Mouse (Mus musculus) forebrain, embryonic 10.5 days (tissue): ENCODE results near the gene Hist2h4. TPM values are rescaled to one million over a fixed set of nuclear protein-coding genes. Genes with fewer than 3 reads are reported as not detected.

Source experiments
- DNase-seq: peaks from one replicate; pipeline ENCODE4 v3.0.0-alpha.2; 2017; ENCODE audit warnings: low spot score; ENCODE audit errors: extremely low spot score
- H3K27ac ChIP-seq: fragments of 300-500 bp; sonication (generic); 2 replicates; pipeline ENCODE4 v1.5.1; 2016; ENCODE audit warnings: mild to moderate bottlenecking
- H3K27me3 ChIP-seq: fragments of 300-500 bp; sonication (generic); 2 replicates; pipeline ENCODE4 v1.6.1; 2016; ENCODE audit warnings: mild to moderate bottlenecking; ENCODE audit not compliant: poor library complexity, severe bottlenecking
- H3K36me3 ChIP-seq: fragments of 300-500 bp; sonication (generic); replicated peaks from 2 replicates; pipeline ENCODE4 v1.6.1; 2016; ENCODE audit warnings: mild to moderate bottlenecking, moderate library complexity
- H3K4me1 ChIP-seq: fragments of 300-500 bp; sonication (generic); 2 replicates; pipeline ENCODE4 v1.6.1; 2016
- H3K4me3 ChIP-seq: fragments of 300-500 bp; sonication (generic); 2 replicates; pipeline ENCODE4 v1.5.1; 2016; ENCODE audit warnings: mild to moderate bottlenecking, moderate library complexity
- H3K9me3 ChIP-seq: fragments of 300-500 bp; sonication (generic); 2 replicates; pipeline ENCODE4 v1.6.1; 2016; ENCODE audit warnings: mild to moderate bottlenecking, moderate library complexity
- WGBS: fragments of 180-500 bp; shearing (Covaris S2); methylation state at CpG from one replicate; pipeline ENCODE4 v1.1.7; 2016; 5-methylcytosine and 5-hydroxymethylcytosine counted together
- polyA plus RNA-seq: library from polyadenylated mRNA; unstranded; fragments of >200 nt; fragmentation: Nextera tagmentation; extraction: Ambion mirVana; gene quantifications from 2 replicates; pipeline ENCODE4 v1.2.1, GENCODE M21; 2016

Hist2h4 gene
- polyA plus RNA-seq, 1 experiment from 2014 or later: 12.0 TPM

- peak overlapping the region; percentile 59 for H3K4me3 ChIP-seq
- H3K36me3 ChIP-seq: no peaks in the 10 kb centered on the region
- H3K9me3 ChIP-seq: no peaks in the 10 kb centered on the region
- peak overlapping the region; percentile 93 for H3K27ac ChIP-seq
- DNase-seq: peak; percentile 44
- peaks cover 29% of the 10 kb centered on the region for H3K4me1 ChIP-seq
- WGBS: 31% methylated on average over 7 of the region's 7 CpGs
- H3K27me3 ChIP-seq: no peaks in the 10 kb centered on the region
These were observed 25.7 kb downstream of the Hist2h4 start for GRCm38 (mm10) chr3:96237335-96237903.

- DNase-seq: peak; percentile 38
- 86% methylated on average over 4 of the region's 4 CpGs for WGBS
- H3K27me3 ChIP-seq: no peaks in the 10 kb centered on the region
- no peaks in the 10 kb centered on the region for H3K36me3 ChIP-seq
- no peaks in the 10 kb centered on the region for H3K9me3 ChIP-seq
- H3K4me3 ChIP-seq: peak overlapping the region; percentile 59
- peak overlapping the region; percentile 93 for H3K27ac ChIP-seq
- H3K4me1 ChIP-seq: peaks cover 28% of the 10 kb centered on the region
These were observed 26.2 kb downstream of the Hist2h4 start for GRCm38 (mm10) chr3:96236834-96237334.

- Histone ChIP-seq H3K27me3 (no peaks in the 10 kb centered on the region), H3K9me3 (no peaks in the 10 kb centered on the region), H3K4me3 (no peak overlapping the region), H3K36me3 (no peaks in the 10 kb centered on the region), H3K4me1 (peaks cover 22% of the 10 kb centered on the region), H3K27ac (0 out of 2 replicates have a peak overlapping the region, but pooled peaks have one; percentile 26)
- WGBS: 68% methylated on average over 3 of the region's 3 CpGs
- DNase-seq: no peak
These were observed 27.3 kb downstream of the Hist2h4 start for GRCm38 (mm10) chr3:96235836-96236235.

GRCm38 (mm10) chr3:96234914-96235313 lies 28.2 kb downstream of the Hist2h4 start:
- H3K27ac ChIP-seq: no peak overlapping the region
- H3K4me1 ChIP-seq: peaks cover 18% of the 10 kb centered on the region
- WGBS: 96% methylated on average over 2 of the region's 2 CpGs
- no peak overlapping the region for H3K4me3 ChIP-seq
- no peak for DNase-seq
- H3K9me3 ChIP-seq: no peaks in the 10 kb centered on the region
- no peaks in the 10 kb centered on the region for H3K27me3 ChIP-seq
- H3K36me3 ChIP-seq: no peaks in the 10 kb centered on the region

- WGBS: 69% methylated on average over 2 of the region's 2 CpGs
- H3K9me3 ChIP-seq: no peaks in the 10 kb centered on the region
- H3K4me1 ChIP-seq: peaks cover 13% of the 10 kb centered on the region
- DNase-seq: no peak
- H3K4me3 ChIP-seq: no peak overlapping the region
- no peaks in the 10 kb centered on the region for H3K27me3 ChIP-seq
- no peak overlapping the region for H3K27ac ChIP-seq
- H3K36me3 ChIP-seq: no peaks in the 10 kb centered on the region
These were observed 31.4 kb downstream of the Hist2h4 start for GRCm38 (mm10) chr3:96231758-96232120.

- no peak overlapping the region for H3K27ac ChIP-seq
- peaks cover 16% of the 10 kb centered on the region for H3K4me1 ChIP-seq
- no peak for DNase-seq
- H3K4me3 ChIP-seq: no peak overlapping the region
- WGBS: 81% methylated on average over 4 of the region's 4 CpGs
- H3K9me3 ChIP-seq: no peaks in the 10 kb centered on the region
- H3K36me3 ChIP-seq: no peaks in the 10 kb centered on the region
- no peaks in the 10 kb centered on the region for H3K27me3 ChIP-seq
These were observed 32.0 kb downstream of the Hist2h4 start for GRCm38 (mm10) chr3:96230910-96231757.

GRCm38 (mm10) chr3:96230404-96230803 lies 32.7 kb downstream of the Hist2h4 start:
- H3K9me3 ChIP-seq: no peaks in the 10 kb centered on the region
- no peak overlapping the region for H3K27ac ChIP-seq
- WGBS: 77% methylated on average over 2 of the region's 2 CpGs
- DNase-seq: no peak
- no peak overlapping the region for H3K4me3 ChIP-seq
- H3K36me3 ChIP-seq: no peaks in the 10 kb centered on the region
- H3K27me3 ChIP-seq: no peaks in the 10 kb centered on the region
- peaks cover 23% of the 10 kb centered on the region for H3K4me1 ChIP-seq

GRCm38 (mm10) chr3:96228828-96229227 lies 34.3 kb downstream of the Hist2h4 start:
- peaks cover 39% of the 10 kb centered on the region for H3K4me1 ChIP-seq
- no peaks in the 10 kb centered on the region for H3K36me3 ChIP-seq
- H3K27ac ChIP-seq: no peak overlapping the region
- WGBS: 85% methylated on average over 2 of the region's 2 CpGs
- no peak for DNase-seq
- no peaks in the 10 kb centered on the region for H3K27me3 ChIP-seq
- no peak overlapping the region for H3K4me3 ChIP-seq
- no peaks in the 10 kb centered on the region for H3K9me3 ChIP-seq

GRCm38 (mm10) chr3:96226695-96227648 lies 36.1 kb downstream of the Hist2h4 start:
- 72% methylated on average over 8 of the region's 8 CpGs for WGBS
- H3K9me3 ChIP-seq: no peaks in the 10 kb centered on the region
- H3K27me3 ChIP-seq: no peaks in the 10 kb centered on the region
- no peak for DNase-seq
- H3K4me3 ChIP-seq: no peak overlapping the region; the same call in 1 of the 2 replicates
- H3K4me1 ChIP-seq: peaks cover 58% of the 10 kb centered on the region
- H3K36me3 ChIP-seq: no peaks in the 10 kb centered on the region
- H3K27ac ChIP-seq: peak overlapping the region; percentile 30; the same call in 1 of the 2 replicates

- Histone ChIP-seq H3K27me3 (no peaks in the 10 kb centered on the region), H3K4me1 (peaks cover 68% of the 10 kb centered on the region), H3K4me3 (peak overlapping the region; percentile 20; the same call in 1 of the 2 replicates), H3K27ac (peak overlapping the region; percentile 74), H3K9me3 (no peaks in the 10 kb centered on the region), H3K36me3 (no peaks in the 10 kb centered on the region)
- DNase-seq: no peak
- 9% methylated on average over 2 of the region's 2 CpGs for WGBS
These were observed 37.7 kb downstream of the Hist2h4 start for GRCm38 (mm10) chr3:96225421-96225820.

- Histone ChIP-seq H3K9me3 (no peaks in the 10 kb centered on the region), H3K27me3 (no peaks in the 10 kb centered on the region), H3K4me3 (peak overlapping the region; percentile 69), H3K36me3 (no peaks in the 10 kb centered on the region), H3K4me1 (peaks cover 82% of the 10 kb centered on the region), H3K27ac (peak overlapping the region; percentile 95; the same call in 1 of the 2 replicates)
- 95% methylated on average over 4 of the region's 4 CpGs for whole genome bisulfite sequencing
- no peak for DNase-seq
These were observed 40.3 kb downstream of the Hist2h4 start for GRCm38 (mm10) chr3:96222774-96223173.

GRCm38 (mm10) chr3:96221640-96222038 lies 41.5 kb downstream of the Hist2h4 start:
- H3K27ac ChIP-seq: peak overlapping the region; percentile 95
- DNase-seq: peak; percentile 30
- peaks cover 74% of the 10 kb centered on the region for H3K4me1 ChIP-seq
- no peaks in the 10 kb centered on the region for H3K27me3 ChIP-seq
- 17% methylated on average over 9 of the region's 9 CpGs for WGBS
- H3K9me3 ChIP-seq: no peaks in the 10 kb centered on the region
- H3K36me3 ChIP-seq: no peaks in the 10 kb centered on the region
- H3K4me3 ChIP-seq: peak overlapping the region; percentile 69
